Mouse (Mus musculus) adrenal gland, adult 10 weeks (tissue): ENCODE data around the gene Def6. TPM values are rescaled to one million over a fixed set of nuclear protein-coding genes. Genes with fewer than 3 reads are reported as not detected.

ENCODE experiments used
- polyA plus RNA-seq: library from polyadenylated mRNA; stranded (reverse); fragments of 350-450 nt; fragmentation: Illumina TruSeq; extraction: RNeasy Lipid Tissue Mini Kit (QIAGEN cat#74804); gene quantifications from one replicate; pipeline ENCODE4 v1.2.3, GENCODE M21; 2014; ENCODE audit warnings: low read depth, low replicate concordance

Def6 gene
- polyA plus RNA-seq, result not detected

GRCm38 (mm10) chr17:28207591-28208313 is at the start of gene Def6:
TSS of gene Def6 (plus strand) at chr17:28207778.

GRCm38 (mm10) chr17:28176775-28177539 is 30.6 kb upstream of the Def6 start, which contains the start of gene Zfp523:
TSS of gene Zfp523 (plus strand) at chr17:28177129.

GRCm38 (mm10) chr17:28232475-28233060 is 25.0 kb downstream of the Def6 start, which contains the start of gene Ppard:
TSS of gene Ppard (plus strand) at chr17:28232700.

Other genes starting within 250 kb of the Def6 start
- gene Tcp11, start 127.1 kb upstream of the Def6 start, polyA plus RNA-seq, result not detected
- 4.0 TPM for gene Scube3, start 65.6 kb upstream of the Def6 start, polyA plus RNA-seq
- gene Zfp523, start 30.6 kb upstream of the Def6 start, polyA plus RNA-seq, result 1.5 TPM
- 1.5 TPM for gene Ppard, start 24.9 kb downstream of the Def6 start, polyA plus RNA-seq
- gene Fance, start 105.7 kb downstream of the Def6 start, polyA plus RNA-seq, result not detected
- gene Rpl10a, start 120.7 kb downstream of the Def6 start, polyA plus RNA-seq, result 108 TPM
- 0.29 TPM for gene Tead3, start 143.0 kb downstream of the Def6 start, polyA plus RNA-seq
- gene Tulp1, start 157.4 kb downstream of the Def6 start, polyA plus RNA-seq, result not detected